Mouse (Mus musculus): ENCODE results near the gene Cul4a. TPM values are rescaled to one million over a fixed set of nuclear protein-coding genes. Genes with fewer than 3 reads are reported as not detected.

The Cul4a gene
- polyA plus RNA-seq, 1 experiment, result 34.4 TPM

DNA sequence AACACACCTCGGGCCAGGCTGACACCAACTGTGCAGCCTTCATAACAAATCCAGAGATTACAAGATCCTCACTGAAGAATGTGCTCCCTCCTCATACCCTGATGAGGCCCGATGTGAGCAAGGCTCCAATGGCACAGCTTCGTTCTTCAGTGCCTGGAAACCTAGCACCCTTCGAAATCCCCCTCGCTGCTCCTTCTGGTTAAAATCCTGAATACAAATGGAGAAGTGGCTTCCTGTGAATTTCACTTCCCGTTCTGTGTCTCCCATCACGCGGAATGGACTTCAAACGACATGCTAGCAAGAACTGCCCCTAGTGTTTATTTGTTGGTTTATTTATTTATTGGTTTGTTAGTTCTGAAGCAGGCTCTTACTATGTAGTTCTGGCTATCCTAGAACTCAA, 49.9 kb downstream of the Cul4a start:
- Histone ChIP-seq H3K27ac (ENCODE audit: insufficient read depth, low read depth, low read length) (no peak overlapping the region), H3K36me3 (ENCODE audit: control insufficient read depth, insufficient read depth, low read length) (no peaks in the 10 kb centered on the region), H3K27me3 (replicated peaks; ENCODE audit: control insufficient read depth, insufficient read depth, low read length) (no peaks in the 10 kb centered on the region), H3K4me3 (ENCODE audit: insufficient read depth, low read depth, low read length) (no peak overlapping the region), H3K4me1 (ENCODE audit: control insufficient read depth, insufficient read depth, low read length) (peaks cover 9% of the 10 kb centered on the region)
- no peak for TF ChIP-seq POLR2A (IDR thresholded peaks at IDR 0.05; ENCODE audit: low read depth, low read length)
- no peak for TF ChIP-seq CTCF (conservative IDR thresholded peaks at IDR 0.05; ENCODE audit: insufficient read depth, insufficient read length, low read depth, low read length)
- DNase-seq, result no peak
- WGBS, result 66% methylated on average over 9 of the region's 9 CpGs

DNA sequence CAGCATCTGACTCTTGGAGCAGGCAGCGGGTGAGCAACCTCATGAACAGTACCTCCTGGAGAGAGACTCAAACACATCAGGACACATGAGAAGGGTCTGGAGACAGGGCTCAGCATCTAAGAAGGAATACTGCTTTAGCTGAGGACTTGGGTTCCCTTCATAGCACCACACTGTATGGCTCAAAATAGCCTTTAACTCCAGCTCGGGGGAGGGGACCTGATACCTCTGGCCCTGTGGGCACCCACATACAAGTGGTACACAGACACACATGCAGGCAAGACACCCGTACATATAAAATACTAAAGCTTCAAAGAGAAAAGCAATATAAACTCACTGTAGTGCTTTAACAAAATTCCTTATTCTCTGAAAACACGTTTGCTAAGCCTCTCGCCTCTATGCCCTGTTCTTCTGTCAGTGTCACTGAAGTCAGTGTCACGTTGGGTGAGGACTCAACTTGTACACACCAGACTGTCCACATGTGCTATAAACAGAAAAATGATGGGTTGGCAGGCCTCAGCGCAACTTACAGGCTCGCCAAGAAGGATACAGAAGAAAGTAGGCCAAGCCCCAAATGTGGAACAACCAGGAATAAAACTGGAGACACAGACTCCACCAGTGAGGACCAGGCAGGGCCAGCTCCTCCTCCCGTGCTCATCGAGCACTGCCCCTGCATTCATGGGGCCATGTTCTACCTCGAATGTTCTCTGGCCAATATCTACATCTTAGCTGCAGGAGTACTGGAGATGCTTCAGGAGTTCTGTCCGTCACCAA, 51.1 kb downstream of the Cul4a start:
- Histone ChIP-seq H3K4me1 (ENCODE audit: control insufficient read depth, insufficient read depth, low read length) (peaks cover 16% of the 10 kb centered on the region), H3K4me3 (ENCODE audit: insufficient read depth, low read depth, low read length) (no peak overlapping the region), H3K27ac (ENCODE audit: insufficient read depth, low read depth, low read length) (no peak overlapping the region), H3K27me3 (replicated peaks; ENCODE audit: control insufficient read depth, insufficient read depth, low read length) (no peaks in the 10 kb centered on the region), H3K36me3 (ENCODE audit: control insufficient read depth, insufficient read depth, low read length) (no peaks in the 10 kb centered on the region)
- no peak for DNase-seq
- no peak for TF ChIP-seq CTCF (conservative IDR thresholded peaks at IDR 0.05; ENCODE audit: insufficient read depth, insufficient read length, low read depth, low read length)
- no peak for TF ChIP-seq POLR2A (IDR thresholded peaks at IDR 0.05; ENCODE audit: low read depth, low read length)
- WGBS, result 76% methylated on average over 12 of the region's 12 CpGs

GRCm38 (mm10) chr8:13158718-13159376, 53.4 kb downstream of the Cul4a start, which contains the start of gene Lamp1:
TSS of gene Lamp1 (plus strand) at chr8:13159161.
- Histone ChIP-seq H3K27me3 (replicated peaks; ENCODE audit: control insufficient read depth, insufficient read depth, low read length) (no peaks in the 10 kb centered on the region), H3K27ac (ENCODE audit: insufficient read depth, low read depth, low read length) (peak within 1 kb of the TSS; percentile 96), H3K4me1 (ENCODE audit: control insufficient read depth, insufficient read depth, low read length) (peaks cover 30% of the 10 kb centered on the region), H3K36me3 (ENCODE audit: control insufficient read depth, insufficient read depth, low read length) (no peaks in the 10 kb centered on the region), H3K4me3 (ENCODE audit: insufficient read depth, low read depth, low read length) (peak within 1 kb of the TSS; percentile 93)
- WGBS, result 1% methylated on average over 50 of the region's 50 CpGs
- TF ChIP-seq POLR2A (IDR thresholded peaks at IDR 0.05; ENCODE audit: low read depth, low read length) (peak; percentile 13), CTCF (conservative IDR thresholded peaks at IDR 0.05; ENCODE audit: insufficient read depth, insufficient read length, low read depth, low read length) (no peak)
- DNase-seq, result peak; percentile 100

DNA sequence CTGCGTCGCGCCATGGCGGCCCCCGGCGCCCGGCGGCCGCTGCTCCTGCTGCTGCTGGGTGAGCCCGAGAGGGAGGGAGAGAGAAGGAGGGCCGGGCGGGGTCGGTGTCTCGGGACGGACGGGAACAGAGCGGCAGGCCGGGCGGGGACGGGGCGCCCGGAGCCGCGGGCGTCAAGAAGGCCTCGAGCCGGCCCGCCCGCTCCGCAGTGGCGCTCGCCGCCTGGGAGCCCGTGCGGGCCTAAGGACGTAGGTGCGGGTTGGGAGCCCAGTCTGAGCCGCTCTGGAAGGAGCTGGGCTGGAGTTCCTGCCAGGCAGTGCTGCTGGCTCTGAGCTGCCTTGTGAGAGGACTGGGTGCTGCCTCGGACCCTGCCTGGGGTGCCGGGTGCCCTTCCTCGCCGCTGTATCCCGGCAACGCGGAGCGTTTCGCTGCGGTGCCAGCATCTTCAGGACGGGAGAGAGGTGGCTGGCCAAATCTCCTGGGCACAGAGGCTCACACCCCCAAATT, 54.0 kb downstream of the Cul4a start:
- Histone ChIP-seq H3K27ac (ENCODE audit: insufficient read depth, low read depth, low read length) (peak overlapping the region; percentile 80), H3K4me1 (ENCODE audit: control insufficient read depth, insufficient read depth, low read length) (peaks cover 32% of the 10 kb centered on the region), H3K27me3 (replicated peaks; ENCODE audit: control insufficient read depth, insufficient read depth, low read length) (no peaks in the 10 kb centered on the region), H3K4me3 (ENCODE audit: insufficient read depth, low read depth, low read length) (peak overlapping the region; percentile 93), H3K36me3 (ENCODE audit: control insufficient read depth, insufficient read depth, low read length) (no peaks in the 10 kb centered on the region)
- WGBS, result 3% methylated on average over 49 of the region's 49 CpGs
- DNase-seq, result peak; percentile 46
- TF ChIP-seq CTCF (conservative IDR thresholded peaks at IDR 0.05; ENCODE audit: insufficient read depth, insufficient read length, low read depth, low read length) (no peak), POLR2A (IDR thresholded peaks at IDR 0.05; ENCODE audit: low read depth, low read length) (no peak)

DNA sequence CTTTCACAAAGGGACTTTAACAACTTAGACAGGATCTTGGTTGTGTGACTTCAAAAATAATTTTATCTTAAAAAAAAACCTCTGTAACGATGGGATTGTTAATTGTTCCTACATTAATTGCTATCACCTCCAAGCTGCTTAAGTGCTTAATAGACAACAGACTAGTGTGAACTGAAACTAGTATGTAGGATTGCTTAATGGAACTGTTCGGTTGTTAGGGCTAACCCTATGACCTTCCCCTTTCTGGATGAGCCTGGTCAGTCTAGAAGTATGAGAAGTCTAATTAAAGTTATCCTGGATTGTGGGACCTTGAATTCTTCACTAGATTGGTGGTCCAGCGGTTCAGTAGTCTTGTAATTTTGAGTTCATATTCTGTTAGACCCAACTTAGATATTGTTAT, 55.3 kb downstream of the Cul4a start:
- WGBS, result 52% methylated on average over 3 of the region's 3 CpGs
- TF ChIP-seq CTCF (conservative IDR thresholded peaks at IDR 0.05; ENCODE audit: insufficient read depth, insufficient read length, low read depth, low read length), result no peak
- DNase-seq, result no peak
- Histone ChIP-seq H3K4me3 (ENCODE audit: insufficient read depth, low read depth, low read length) (peak overlapping the region; percentile 93; the same call in 1 of the 2 replicates), H3K27me3 (replicated peaks; ENCODE audit: control insufficient read depth, insufficient read depth, low read length) (no peaks in the 10 kb centered on the region), H3K27ac (ENCODE audit: insufficient read depth, low read depth, low read length) (no peak overlapping the region), H3K36me3 (ENCODE audit: control insufficient read depth, insufficient read depth, low read length) (no peaks in the 10 kb centered on the region; the same call in 1 of the 2 replicates), H3K4me1 (ENCODE audit: control insufficient read depth, insufficient read depth, low read length) (peaks cover 32% of the 10 kb centered on the region)

GRCm38 (mm10) chr8:13162098-13162497, 56.7 kb downstream of the Cul4a start:
- no peaks in the 10 kb centered on the region; the same call in 1 of the 2 replicates for H3K36me3 ChIP-seq (ENCODE audit: control insufficient read depth, insufficient read depth, low read length)
- DNase-seq, result peak; percentile 62
- peaks cover 32% of the 10 kb centered on the region for H3K4me1 ChIP-seq (ENCODE audit: control insufficient read depth, insufficient read depth, low read length)
- peak overlapping the region; percentile 26 for H3K27ac ChIP-seq (ENCODE audit: insufficient read depth, low read depth, low read length)
- WGBS, result 53% methylated on average over 6 of the region's 6 CpGs
- no peak for TF ChIP-seq POLR2A (IDR thresholded peaks at IDR 0.05; ENCODE audit: low read depth, low read length)
- no peak for TF ChIP-seq CTCF (conservative IDR thresholded peaks at IDR 0.05; ENCODE audit: insufficient read depth, insufficient read length, low read depth, low read length)
- no peaks in the 10 kb centered on the region for H3K27me3 ChIP-seq (replicated peaks; ENCODE audit: control insufficient read depth, insufficient read depth, low read length)
- no peak overlapping the region for H3K4me3 ChIP-seq (ENCODE audit: insufficient read depth, low read depth, low read length)

DNA sequence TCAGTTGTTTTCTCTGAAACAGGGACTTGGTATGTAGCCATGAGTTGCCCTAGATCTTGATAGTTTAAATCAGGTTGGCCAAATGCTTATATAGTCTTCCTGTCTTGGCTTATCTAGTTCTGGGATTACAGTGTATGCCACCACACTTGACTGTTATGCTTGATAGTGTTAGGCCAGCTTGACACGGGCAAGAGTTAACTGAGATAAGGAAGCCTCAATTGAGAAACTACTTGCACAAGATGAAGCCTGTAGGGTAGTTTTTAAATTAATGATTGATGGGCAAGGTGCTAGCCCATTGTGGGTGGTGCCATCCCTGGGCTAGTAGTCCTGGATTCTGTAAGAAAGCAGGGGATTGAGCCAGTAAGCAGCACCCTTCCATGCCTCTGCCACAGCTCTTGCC, 58.1 kb downstream of the Cul4a start:
- no peak for TF ChIP-seq POLR2A (IDR thresholded peaks at IDR 0.05; ENCODE audit: low read depth, low read length)
- TF ChIP-seq CTCF (conservative IDR thresholded peaks at IDR 0.05; ENCODE audit: insufficient read depth, insufficient read length, low read depth, low read length), result no peak
- Histone ChIP-seq H3K36me3 (ENCODE audit: control insufficient read depth, insufficient read depth, low read length) (peaks cover 8% of the 10 kb centered on the region), H3K27me3 (replicated peaks; ENCODE audit: control insufficient read depth, insufficient read depth, low read length) (no peaks in the 10 kb centered on the region), H3K4me1 (ENCODE audit: control insufficient read depth, insufficient read depth, low read length) (peaks cover 27% of the 10 kb centered on the region), H3K27ac (ENCODE audit: insufficient read depth, low read depth, low read length) (no peak overlapping the region), H3K4me3 (ENCODE audit: insufficient read depth, low read depth, low read length) (no peak overlapping the region)
- 47% methylated on average over 1 of the region's 1 CpGs for WGBS
- peak; percentile 51 for DNase-seq
